Mouse (Mus musculus) MEL (cell line): ENCODE measurements around the gene Mrps18a.

Experiments
- CTCF ChIP-seq, 3 experiments: IDR thresholded peaks in 2 of 3; conservative IDR thresholded peaks in 1 of 3; 2 replicates each; pipeline ENCODE4 v1.5.1; 2011 to 2012; ENCODE audit warnings: low read length in 3 of 3, low read depth in 2 of 3, mild to moderate bottlenecking in 2 of 3, improper control_type of control experiment in 1 of 3, inconsistent platforms in 1 of 3, mixed read lengths in 1 of 3, moderate library complexity in 1 of 3; ENCODE audit not compliant: control insufficient read depth in 1 of 3, insufficient read depth in 1 of 3, poor library complexity in 1 of 3, severe bottlenecking in 1 of 3
- E2F4 ChIP-seq: IDR thresholded peaks from 2 replicates; pipeline ENCODE4 v1.6.1; 2011; ENCODE audit warnings: low read depth, low read length, improper control_type of control experiment, borderline replicate concordance
- ELF1 ChIP-seq: IDR thresholded peaks from 2 replicates; pipeline ENCODE4 v1.6.1; 2014; ENCODE audit warnings: low read depth, mild to moderate bottlenecking, inconsistent platforms, low read length, improper control_type of control experiment, moderate library complexity
- EP300 ChIP-seq, 2 experiments: IDR thresholded peaks; 2 replicates each; pipeline ENCODE4 v1.6.1; 2011; ENCODE audit warnings: improper control_type of control experiment in 2 of 2, low read length in 2 of 2, low read depth in 1 of 2, mild to moderate bottlenecking in 1 of 2
- GABPA ChIP-seq: IDR thresholded peaks from 2 replicates; pipeline ENCODE4 v1.6.1; 2012; ENCODE audit warnings: low read depth, mild to moderate bottlenecking, inconsistent platforms, low read length, improper control_type of control experiment, moderate library complexity
- MAX ChIP-seq: IDR thresholded peaks from 2 replicates; pipeline ENCODE4 v1.6.1; 2011; ENCODE audit warnings: low read length, improper control_type of control experiment
- MAZ ChIP-seq: IDR thresholded peaks from 2 replicates; pipeline ENCODE4 v1.6.1; 2012; ENCODE audit warnings: low read depth, mild to moderate bottlenecking, inconsistent platforms, low read length, improper control_type of control experiment
- MYC ChIP-seq: IDR thresholded peaks from 2 replicates; pipeline ENCODE4 v1.6.1; 2011; ENCODE audit warnings: low read depth, mild to moderate bottlenecking, low read length, improper control_type of control experiment, moderate library complexity
- POLR2A ChIP-seq, 2 experiments: IDR thresholded peaks; 2 replicates each; pipeline ENCODE4 v1.6.1; 2011 to 2012; ENCODE audit warnings: low read length in 2 of 2, mild to moderate bottlenecking in 2 of 2, control low read depth in 1 of 2, improper control_type of control experiment in 1 of 2, low read depth in 1 of 2, moderate library complexity in 1 of 2; ENCODE audit not compliant: control insufficient read depth in 1 of 2, insufficient read depth in 1 of 2, poor library complexity in 1 of 2
- POLR2AphosphoS2 ChIP-seq: IDR thresholded peaks from 2 replicates; pipeline ENCODE4 v1.6.1; 2011; ENCODE audit warnings: low read length, improper control_type of control experiment
- SIN3A ChIP-seq: IDR thresholded peaks from 2 replicates; pipeline ENCODE4 v1.6.1; 2012; ENCODE audit warnings: low read length, improper control_type of control experiment, inconsistent platforms
- TCF12 ChIP-seq: IDR thresholded peaks from 2 replicates; pipeline ENCODE4 v1.6.1; 2014; ENCODE audit warnings: low read depth, mild to moderate bottlenecking, inconsistent platforms, low read length, improper control_type of control experiment, moderate library complexity
- ZNF384 ChIP-seq: IDR thresholded peaks from 2 replicates; pipeline ENCODE4 v1.6.1; 2012; ENCODE audit warnings: low read depth, mild to moderate bottlenecking, inconsistent platforms, low read length, improper control_type of control experiment

DNA sequence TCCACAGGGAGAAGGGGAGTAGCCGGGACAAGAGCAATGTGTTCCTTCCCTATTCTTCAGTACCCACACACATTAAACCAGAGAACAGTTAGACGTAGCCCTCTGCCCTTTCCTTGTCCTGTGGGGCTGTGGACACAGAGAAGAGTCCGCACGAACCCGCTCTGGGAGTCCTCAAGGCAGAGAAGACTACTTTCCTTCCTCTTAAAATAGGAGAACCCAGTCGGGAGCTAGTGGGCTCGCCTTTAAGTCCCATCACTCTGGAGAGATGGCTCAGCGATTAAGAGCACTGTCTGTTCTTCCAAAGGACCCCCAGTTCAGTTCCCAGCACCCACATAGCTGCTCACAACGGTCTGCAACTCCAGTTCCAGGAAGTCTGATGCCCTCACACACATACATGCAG is 50.9 kb downstream of the Mrps18a start:
- TF ChIP-seq MAX (no peak), E2F4 (no peak), POLR2A (IDR thresholded peaks at IDR 0.05; ENCODE audit: control insufficient read depth in 1 of 2, insufficient read depth in 1 of 2, low read depth in 1 of 2, low read length in 2 of 2, poor library complexity in 1 of 2) (no peak), MAZ (no peak), CTCF (IDR thresholded peaks at IDR 0.05 in 2 of 3, conservative IDR thresholded peaks at IDR 0.05 in 1 of 3; ENCODE audit: control insufficient read depth in 1 of 3, insufficient read depth in 1 of 3, low read depth in 2 of 3, low read length in 3 of 3, poor library complexity in 1 of 3, severe bottlenecking in 1 of 3) (no peak), TCF12 (no peak), GABPA (no peak), MYC (no peak), SIN3A (no peak), ELF1 (no peak), EP300 (IDR thresholded peaks at IDR 0.05; ENCODE audit: low read depth in 1 of 2, low read length in 2 of 2) (no peak), ZNF384 (no peak), POLR2AphosphoS2 (no peak)
